Mouse (Mus musculus) myocyte (in vitro differentiated cells): ENCODE results near the gene Calcb. TPM values are rescaled to one million over a fixed set of nuclear protein-coding genes. Genes with fewer than 3 reads are reported as not detected.
A peak's percentile ranks its signal among the peaks of the same experiment; 100 is the strongest.
"Not testable (repeated sequence)": the region's sequence is repeated elsewhere in the genome, so short reads cannot be mapped to it uniquely, and the experiment has no call there.

ENCODE experiments used
- H3K27me3 ChIP-seq: one replicate; pipeline ENCODE4 v1.6.1; 2011; ENCODE audit not compliant: control insufficient read depth, insufficient read depth, insufficient read length
- H3K36me3 ChIP-seq: one replicate; pipeline ENCODE4 v1.6.1; 2011; ENCODE audit not compliant: control insufficient read depth, insufficient read depth
- H3K4me2 ChIP-seq: one replicate; pipeline ENCODE4 v1.6.1; 2011; ENCODE audit warnings: low read depth, control low read depth
- H3K4me3 ChIP-seq: one replicate; pipeline ENCODE4 v1.5.1; 2011; ENCODE audit warnings: mild to moderate bottlenecking, control low read depth, moderate library complexity
- H3K79me2 ChIP-seq: one replicate; pipeline ENCODE4 v1.6.1; 2011; ENCODE audit not compliant: control insufficient read depth, insufficient read depth
- H3ac ChIP-seq: one replicate; pipeline ENCODE4 v1.6.1; 2011; ENCODE audit not compliant: control insufficient read depth, insufficient read length
- CEBPB ChIP-seq: IDR thresholded peaks from 2 replicates; pipeline ENCODE4 v1.6.1; 2011; ENCODE audit warnings: mild to moderate bottlenecking, moderate library complexity; ENCODE audit not compliant: poor library complexity, insufficient read depth, severe bottlenecking
- E2F4 ChIP-seq: IDR thresholded peaks from one replicate; pipeline ENCODE4 v1.6.1; 2011; ENCODE audit warnings: mild to moderate bottlenecking, control low read depth, moderate library complexity; ENCODE audit not compliant: insufficient read depth
- MAX ChIP-seq: IDR thresholded peaks from one replicate; pipeline ENCODE4 v1.6.1; 2011; ENCODE audit warnings: low read depth, mild to moderate bottlenecking, control low read depth
- MYOD1 ChIP-seq, 3 experiments: IDR thresholded peaks; one replicate each; pipeline ENCODE4 v1.6.1; 2011; ENCODE audit warnings: control low read depth in 2 of 3, low read depth in 2 of 3, mild to moderate bottlenecking in 2 of 3, moderate library complexity in 1 of 3; ENCODE audit not compliant: insufficient read length in 2 of 3, control insufficient read depth in 1 of 3
- MYOG ChIP-seq, 3 experiments: IDR thresholded peaks; one replicate each; pipeline ENCODE4 v1.6.1; 2011; ENCODE audit warnings: control low read depth in 2 of 3, low read depth in 2 of 3, mild to moderate bottlenecking in 2 of 3; ENCODE audit not compliant: insufficient read length in 2 of 3, control insufficient read depth in 1 of 3, insufficient read depth in 1 of 3
- POLR2A ChIP-seq: IDR thresholded peaks from one replicate; pipeline ENCODE4 v1.6.1; 2011; ENCODE audit warnings: low read depth, mild to moderate bottlenecking, control low read depth, moderate library complexity; ENCODE audit not compliant: insufficient read length
- POLR2AphosphoS2 ChIP-seq: IDR thresholded peaks from one replicate; pipeline ENCODE4 v1.6.1; 2011; ENCODE audit warnings: low read depth, control low read depth; ENCODE audit not compliant: insufficient read length
- REST ChIP-seq: IDR thresholded peaks from one replicate; pipeline ENCODE4 v1.6.1; 2011; ENCODE audit warnings: mild to moderate bottlenecking, control low read depth, moderate library complexity; ENCODE audit not compliant: insufficient read depth, insufficient read length
- SRF ChIP-seq: IDR thresholded peaks from one replicate; pipeline ENCODE4 v1.6.1; 2011; ENCODE audit warnings: low read depth; ENCODE audit not compliant: control insufficient read depth, insufficient read length
- TCF12 ChIP-seq: IDR thresholded peaks from one replicate; pipeline ENCODE4 v1.6.1; 2011; ENCODE audit warnings: mild to moderate bottlenecking, control low read depth; ENCODE audit not compliant: poor library complexity, insufficient read depth, severe bottlenecking
- TCF3 ChIP-seq: IDR thresholded peaks from one replicate; pipeline ENCODE4 v1.6.1; 2011; ENCODE audit warnings: low read depth, control low read depth; ENCODE audit not compliant: insufficient read length
- USF1 ChIP-seq: IDR thresholded peaks from one replicate; pipeline ENCODE4 v1.6.1; 2011; ENCODE audit warnings: low read depth, mild to moderate bottlenecking, control low read depth, moderate library complexity
- polyA plus RNA-seq: library from polyadenylated mRNA; unstranded; fragments of >200 nt; fragmentation: generic; extraction: Trizol; gene quantifications from one replicate; pipeline ENCODE4 v1.2.1, GENCODE M21; 2012; ENCODE audit warnings: missing spikeins

Gene Calcb
- polyA plus RNA-seq, 1 experiment = 0.13 TPM

DNA sequence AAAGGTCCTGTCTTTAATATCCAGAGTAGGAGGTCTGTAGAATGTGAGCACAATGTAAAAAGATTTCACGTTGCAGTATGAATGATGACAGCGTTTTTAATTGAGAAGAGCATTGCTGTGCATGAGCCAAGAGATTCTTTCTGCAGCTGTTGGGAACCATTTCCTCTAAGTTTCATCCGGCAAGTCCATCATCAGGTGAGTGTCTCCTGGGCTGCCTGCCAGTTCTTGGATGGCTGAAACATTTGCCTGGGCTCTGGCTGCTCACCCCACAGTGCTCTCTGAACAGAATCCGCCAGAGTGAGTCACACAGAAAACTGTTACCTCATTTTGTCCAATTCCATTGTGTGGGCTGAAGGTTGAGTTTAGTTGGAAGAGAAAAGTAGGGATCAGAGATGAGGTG is 11.7 kb upstream of the Calcb start:
- H3K4me2 ChIP-seq = peak overlapping the region; percentile 48
- H3K79me2 ChIP-seq = no peaks in the 10 kb centered on the region
- no peaks in the 10 kb centered on the region for H3K27me3 ChIP-seq
- no peak overlapping the region for H3ac ChIP-seq
- H3K36me3 ChIP-seq = no peaks in the 10 kb centered on the region
- H3K4me3 ChIP-seq = no peak overlapping the region
- TF ChIP-seq TCF3 = no peak
- peak in 1 of 3 experiments; percentile 5 for TF ChIP-seq MYOG (IDR thresholded peaks at IDR 0.05; ENCODE audit: control insufficient read depth in 1 of 3, insufficient read depth in 1 of 3, insufficient read length in 2 of 3, low read depth in 2 of 3)
- no peak for TF ChIP-seq TCF12
- peak in 2 of 3 experiments; percentile 61 to 85 for TF ChIP-seq MYOD1 (IDR thresholded peaks at IDR 0.05; ENCODE audit: control insufficient read depth in 1 of 3, insufficient read length in 2 of 3, low read depth in 2 of 3)
- no peak for TF ChIP-seq POLR2AphosphoS2
- 0 out of 2 replicates have a peak, but pooled peaks have one; percentile 4 for TF ChIP-seq CEBPB

GRCm38 (mm10) chr7:114707398-114707797 is 11.0 kb upstream of the Calcb start:
- TF ChIP-seq SRF = no peak
- peak; percentile 72 for TF ChIP-seq REST
- H3K36me3 ChIP-seq = no peaks in the 10 kb centered on the region
- no peaks in the 10 kb centered on the region for H3K27me3 ChIP-seq
- H3K4me3 ChIP-seq = no peak overlapping the region
- H3K4me2 ChIP-seq = peak overlapping the region; percentile 48
- no peak overlapping the region for H3ac ChIP-seq
- no peaks in the 10 kb centered on the region for H3K79me2 ChIP-seq

GRCm38 (mm10) chr7:114710419-114710818 is 8.0 kb upstream of the Calcb start:
- no peak overlapping the region for H3K4me2 ChIP-seq
- no peaks in the 10 kb centered on the region for H3K79me2 ChIP-seq
- no peaks in the 10 kb centered on the region for H3K27me3 ChIP-seq
- TF ChIP-seq E2F4 (no peak), TCF12 (no peak), REST (no peak), SRF (no peak), TCF3 (no peak), POLR2A (no peak), POLR2AphosphoS2 (no peak), MAX (no peak), MYOG (IDR thresholded peaks at IDR 0.05; ENCODE audit: control insufficient read depth in 1 of 3, insufficient read depth in 1 of 3, insufficient read length in 2 of 3, low read depth in 2 of 3) (no peak), MYOD1 (IDR thresholded peaks at IDR 0.05; ENCODE audit: control insufficient read depth in 1 of 3, insufficient read length in 2 of 3, low read depth in 2 of 3) (no peak), CEBPB (no peak), USF1 (no peak)
- no peaks in the 10 kb centered on the region for H3K36me3 ChIP-seq
- H3ac ChIP-seq = no peak overlapping the region
- no peak overlapping the region for H3K4me3 ChIP-seq

DNA sequence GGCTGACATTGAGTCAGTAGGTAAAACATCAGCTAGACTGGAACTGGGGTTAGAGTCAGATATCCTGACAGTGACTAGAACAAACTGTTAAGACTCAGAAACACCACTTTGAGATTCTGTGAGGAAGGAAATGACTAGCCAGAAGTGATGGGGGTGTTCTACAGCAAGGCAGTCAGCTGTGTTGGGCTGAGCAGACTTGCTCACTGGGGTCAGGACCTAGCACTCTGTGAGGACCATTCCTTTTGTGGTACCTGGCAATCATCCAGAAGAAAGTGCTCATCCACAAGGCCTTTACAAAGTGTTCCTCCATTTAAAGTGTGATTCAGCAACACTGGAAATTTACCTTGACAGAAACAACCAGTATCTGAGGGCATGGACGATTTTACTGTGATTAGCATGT is 5.9 kb upstream of the Calcb start:
- no peaks in the 10 kb centered on the region for H3K36me3 ChIP-seq
- no peak overlapping the region for H3ac ChIP-seq
- H3K4me3 ChIP-seq = no peak overlapping the region
- TF ChIP-seq MYOD1 (IDR thresholded peaks at IDR 0.05; ENCODE audit: control insufficient read depth in 1 of 3, insufficient read length in 2 of 3, low read depth in 2 of 3) = no peak
- TF ChIP-seq USF1 = no peak
- TF ChIP-seq POLR2A = no peak
- no peak for TF ChIP-seq MYOG (IDR thresholded peaks at IDR 0.05; ENCODE audit: control insufficient read depth in 1 of 3, insufficient read depth in 1 of 3, insufficient read length in 2 of 3, low read depth in 2 of 3)
- no peak for TF ChIP-seq SRF
- H3K27me3 ChIP-seq = no peaks in the 10 kb centered on the region
- H3K79me2 ChIP-seq = no peaks in the 10 kb centered on the region
- no peak overlapping the region for H3K4me2 ChIP-seq

DNA sequence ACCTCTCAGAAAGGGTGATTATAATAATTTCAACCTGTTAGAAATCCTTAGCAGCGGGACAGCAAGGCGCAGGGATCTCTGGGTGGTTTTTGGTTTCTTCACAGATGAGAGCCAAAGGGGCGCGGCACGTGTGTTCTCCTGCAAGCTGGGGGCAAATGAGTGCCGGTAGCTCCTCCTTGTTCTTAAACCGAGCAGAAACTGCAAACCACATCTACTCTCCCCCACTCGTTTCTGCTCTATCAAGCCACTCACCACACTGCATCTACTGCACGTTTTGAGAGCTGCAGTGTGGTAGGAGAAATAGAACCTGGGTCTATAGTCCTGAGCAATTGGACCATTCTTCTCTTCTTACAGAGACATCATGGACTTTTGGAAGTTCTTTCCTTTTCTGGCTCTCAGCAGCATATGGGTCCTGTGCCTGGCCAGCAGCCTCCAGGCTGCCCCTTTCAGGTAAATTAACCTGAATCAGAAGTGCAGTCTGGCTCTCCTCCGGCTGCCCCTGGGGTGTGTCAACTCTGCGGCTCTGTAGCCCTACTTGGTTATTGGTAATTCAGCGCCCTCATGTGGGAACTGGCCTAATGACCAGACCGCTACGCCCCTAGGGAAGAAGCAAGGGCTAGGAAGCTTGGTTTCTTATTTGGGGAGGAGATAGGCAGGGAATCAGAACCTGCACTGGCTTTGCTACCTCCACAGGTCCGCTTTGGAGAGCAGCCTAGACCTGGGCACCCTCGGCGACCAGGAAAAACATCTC is 1.1 kb downstream of the Calcb start:
- H3ac ChIP-seq = no peak overlapping the region
- H3K27me3 ChIP-seq = no peaks in the 10 kb centered on the region
- no peak for TF ChIP-seq POLR2AphosphoS2
- no peak for TF ChIP-seq E2F4
- TF ChIP-seq SRF = no peak
- TF ChIP-seq USF1 = no peak
- H3K79me2 ChIP-seq = no peaks in the 10 kb centered on the region
- H3K36me3 ChIP-seq = no peaks in the 10 kb centered on the region
- peak overlapping the region; percentile 79 for H3K4me2 ChIP-seq
- no peak overlapping the region for H3K4me3 ChIP-seq

GRCm38 (mm10) chr7:114729696-114730095 is 11.3 kb downstream of the Calcb start:
- not testable (repeated sequence) for H3K27me3 ChIP-seq, H3ac ChIP-seq, H3K36me3 ChIP-seq, H3K4me2 ChIP-seq, H3K4me3 ChIP-seq, H3K79me2 ChIP-seq
